ENCODE assay signal across 9 mouse cellular contexts in the genomic region with DNA sequence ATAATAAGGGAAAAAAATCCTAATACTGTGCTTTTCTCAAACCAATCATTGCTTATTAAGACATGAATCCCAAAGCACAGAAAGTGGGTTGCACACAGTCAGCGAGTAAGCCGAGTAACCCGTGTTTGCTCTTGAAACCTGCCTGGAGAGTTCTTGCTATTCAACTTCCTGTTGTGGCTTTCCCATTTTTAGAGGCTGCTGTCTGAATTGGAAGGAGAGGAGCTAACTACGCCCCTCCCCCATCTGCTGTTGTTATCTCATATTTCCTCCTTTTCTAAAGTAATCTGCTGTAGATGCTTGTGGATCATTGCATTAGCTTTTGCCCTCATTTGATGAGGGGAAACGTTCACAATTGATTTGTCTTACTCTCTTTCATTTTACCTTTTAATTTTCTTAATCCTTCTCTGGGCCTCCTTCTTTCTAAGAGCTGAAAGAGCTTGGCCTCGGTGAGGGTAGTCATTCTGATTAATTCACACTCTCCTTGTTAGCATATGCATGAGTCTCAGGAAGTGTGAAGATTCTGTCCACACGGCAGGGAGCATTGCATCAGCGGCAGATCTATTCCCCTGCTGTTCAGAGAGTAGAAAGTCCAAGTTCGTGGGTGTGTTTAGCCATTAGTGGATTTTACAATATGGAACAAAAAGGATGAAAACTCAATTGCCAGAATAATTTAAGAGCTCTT.
DNase-seq lines count a peak whose midpoint lies in the region; ATAC-seq and TF ChIP-seq lines count a peak whose summit lies in the region.
"Had no signal": no experiment of that assay in that cellular context is flagged by ENCODE, and none has a peak within 500 bp of the region (broad histone marks: within the 10 kb centered on the region; RNA-seq: fewer than 3 reads in every experiment).

No protein-coding gene starts in this region.

- H3K4me1 ChIP-seq in lung, embryonic 14.5 days (ENCODE audit: insufficient read depth) = no peaks in the 10 kb centered on the region
- H3K4me1 ChIP-seq in forebrain, embryonic 15.5 days = peaks cover 24% of the 10 kb centered on the region

- no peak overlapping the region for H3K4me2 ChIP-seq in lung, embryonic 14.5 days
- H3K4me2 ChIP-seq in forebrain, embryonic 15.5 days (replicated peaks) = no peak overlapping the region

- WGBS in lung, embryonic 14.5 days = 28% methylated on average over 9 of the region's 9 CpGs
- 4% methylated on average over 9 of the region's 9 CpGs for WGBS in forebrain, embryonic 15.5 days

- H3K36me3 ChIP-seq in lung, embryonic 14.5 days (ENCODE audit: insufficient read depth) = no peaks in the 10 kb centered on the region
- no peaks in the 10 kb centered on the region for H3K36me3 ChIP-seq in forebrain, embryonic 15.5 days

- H3K9ac ChIP-seq in lung, embryonic 14.5 days = no peak overlapping the region
- H3K9ac ChIP-seq in forebrain, embryonic 15.5 days (replicated peaks) = no peak overlapping the region

- ATAC-seq in lung, embryonic 14.5 days (ENCODE audit: insufficient read depth) = no peak
- peak; percentile 96 for ATAC-seq in forebrain, embryonic 15.5 days (replicated peaks)

- peak; percentile 17 for DNase-seq in lung, embryonic 14.5 days
- no peak for DNase-seq in lung, adult 18-20 months
- DNase-seq in left cerebral cortex, postnatal 14 days (ENCODE audit: low spot score in 2 of 2) = peak; percentile 1 to 7
- DNase-seq in right cerebral cortex, postnatal 10 days (ENCODE audit: low spot score in 2 of 2) = peak; percentile 21 to 31
- DNase-seq in thymus, postnatal 25 days = no peak
- no peak for DNase-seq in thymus, adult 18-20 months
- DNase-seq in heart, postnatal 14 days = no peak

- TF ChIP-seq CTCF in lung, embryonic 14.5 days (IDR thresholded peaks at IDR 0.05; ENCODE audit: low read depth) = no peak

- H3K4me3 ChIP-seq in lung, embryonic 14.5 days (ENCODE audit: low read depth, low read length) = no peak overlapping the region
- H3K4me3 ChIP-seq in forebrain, embryonic 15.5 days = no peak overlapping the region
- H3K4me3 ChIP-seq: erythroblast, embryonic 14.5 days had no signal

- intact Hi-C loops in left cerebral cortex, postnatal 14 days (cut with DNase I) = no loop called here
- intact Hi-C loops in heart, postnatal 14 days (cut with DNase I) = no loop called here

- no peaks in the 10 kb centered on the region for H3K9me3 ChIP-seq in lung, embryonic 14.5 days (ENCODE audit: low read depth, low read length)
- H3K9me3 ChIP-seq in forebrain, embryonic 15.5 days = no peaks in the 10 kb centered on the region

- no peak overlapping the region for H3K27ac ChIP-seq in lung, embryonic 14.5 days (ENCODE audit: low read depth)
- peak overlapping the region; percentile 75 for H3K27ac ChIP-seq in forebrain, embryonic 15.5 days (replicated peaks)

- H3K27me3 ChIP-seq in lung, embryonic 14.5 days (ENCODE audit: insufficient read depth, low read length) = no peaks in the 10 kb centered on the region
- no peaks in the 10 kb centered on the region for H3K27me3 ChIP-seq in forebrain, embryonic 15.5 days

Comparison
In these comparisons a context has a peak if more than half of its experiments do, and no peak if none do; other contexts are left out.
1. DNase-seq: peak in lung, embryonic 14.5 days (single experiment), left cerebral cortex, postnatal 14 days (2 of 2) and right cerebral cortex, postnatal 10 days (2 of 2); none in lung, adult 18-20 months (0 of 2), thymus, postnatal 25 days (single experiment), thymus, adult 18-20 months (0 of 2) and heart, postnatal 14 days (0 of 2).